Mouse (Mus musculus): ENCODE results near the gene Polr3e.

DNA sequence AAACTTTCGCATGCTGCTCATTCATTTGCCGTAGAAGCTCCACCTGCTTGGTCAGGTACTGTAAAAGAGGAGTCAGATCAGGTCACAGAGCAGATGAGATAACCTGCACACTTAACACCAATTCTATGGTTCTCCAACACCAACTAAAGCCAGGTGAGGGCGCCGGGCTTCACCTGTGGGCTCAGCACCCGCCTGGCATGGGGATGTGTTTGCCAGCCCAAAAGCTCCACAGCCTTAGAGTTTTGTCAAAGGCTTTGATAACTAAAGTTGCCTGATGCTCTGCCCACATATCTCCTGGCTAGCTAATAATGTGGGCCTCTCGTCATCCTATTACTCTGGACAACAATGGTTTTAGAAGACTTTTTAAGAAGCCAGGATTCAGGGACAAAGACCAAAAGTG lies 43.1 kb downstream of the Polr3e start:
- TF ChIP-seq CTCF (IDR thresholded peaks at IDR 0.05; ENCODE audit: extremely low read depth, insufficient read length, insufficient replicate concordance, low read depth, low read length) (peak; percentile 46; the same call in 1 of the 2 replicates), POLR2A (IDR thresholded peaks at IDR 0.05; ENCODE audit: low read depth, low read length) (no peak)

Measured in small intestine, adult 2 months (tissue).